Mouse (Mus musculus) liver, postnatal 0 days (tissue): ENCODE results near the gene Chn2. TPM values are rescaled to one million over a fixed set of nuclear protein-coding genes. Genes with fewer than 3 reads are reported as not detected.

Source experiments
- ATAC-seq: fragments of 200-750 bp; cut with Nextera tagmentation; 2 replicates; pipeline ENCODE4 v1.8.0; 2017; ENCODE audit warnings: mild to moderate bottlenecking, moderate library complexity
- DNase-seq: peaks from one replicate; pipeline ENCODE4 v3.0.0-alpha.2; 2016
- H3K27ac ChIP-seq: fragments of 300-500 bp; sonication (generic); 2 replicates; pipeline ENCODE4 v1.5.1; 2014; ENCODE audit warnings: antibody characterized with exemption, moderate library complexity, mild to moderate bottlenecking, low read depth
- H3K27me3 ChIP-seq: fragments of 300-500 bp; sonication (generic); 2 replicates; pipeline ENCODE4 v1.6.1; 2014; ENCODE audit warnings: low read length, control low read depth, mixed read lengths; ENCODE audit not compliant: insufficient read depth
- H3K36me3 ChIP-seq: fragments of 300-500 bp; sonication (generic); replicated peaks from 2 replicates; pipeline ENCODE4 v1.6.1; 2014; ENCODE audit warnings: mild to moderate bottlenecking, control low read depth, low read length, moderate library complexity, mixed read lengths; ENCODE audit not compliant: insufficient read depth
- H3K4me1 ChIP-seq: fragments of 300-500 bp; sonication (generic); 2 replicates; pipeline ENCODE4 v1.6.1; 2014; ENCODE audit warnings: antibody characterized with exemption, mild to moderate bottlenecking, control low read depth; ENCODE audit not compliant: insufficient read depth
- H3K4me2 ChIP-seq: fragments of 300-500 bp; sonication (generic); 2 replicates; pipeline ENCODE4 v1.6.1; 2014; ENCODE audit warnings: low read depth, mild to moderate bottlenecking, low read length, moderate library complexity, mixed read lengths
- H3K4me3 ChIP-seq: fragments of 300-500 bp; sonication (generic); 2 replicates; pipeline ENCODE4 v1.5.1; 2014; ENCODE audit warnings: low read depth, low read length
- H3K9ac ChIP-seq: fragments of 300-500 bp; sonication (generic); replicated peaks from 2 replicates; pipeline ENCODE4 v1.6.1; 2014; ENCODE audit warnings: mild to moderate bottlenecking, moderate library complexity
- H3K9me3 ChIP-seq: fragments of 300-500 bp; sonication (generic); 2 replicates; pipeline ENCODE4 v1.6.1; 2016; ENCODE audit warnings: mild to moderate bottlenecking, control low read depth, low read length, mixed read lengths
- CTCF ChIP-seq: sonication (generic); IDR thresholded peaks from 2 replicates; pipeline ENCODE4 v1.5.1; 2016; ENCODE audit warnings: antibody characterized with exemption, low read depth
- EP300 ChIP-seq: IDR thresholded peaks from 2 replicates; pipeline ENCODE4 v1.6.1; 2016; ENCODE audit warnings: antibody characterized with exemption, low read depth, mild to moderate bottlenecking
- WGBS: fragments of 180-500 bp; shearing (Covaris S2); extraction: QIAGEN DNeasy Blood & Tissue Kit; methylation state at CpG from one replicate; pipeline ENCODE4 v1.1.7; 2014; ENCODE audit not compliant: insufficient replicate concordance; 5-methylcytosine and 5-hydroxymethylcytosine counted together
- polyA plus RNA-seq: library from polyadenylated mRNA; unstranded; fragments of >200 nt; fragmentation: Nextera tagmentation; extraction: Ambion mirVana; gene quantifications from 2 replicates; pipeline ENCODE4 v1.2.1, GENCODE M21; 2015

The Chn2 gene
- polyA plus RNA-seq, 1 experiment from 2014 or later = 10.8 TPM

DNA sequence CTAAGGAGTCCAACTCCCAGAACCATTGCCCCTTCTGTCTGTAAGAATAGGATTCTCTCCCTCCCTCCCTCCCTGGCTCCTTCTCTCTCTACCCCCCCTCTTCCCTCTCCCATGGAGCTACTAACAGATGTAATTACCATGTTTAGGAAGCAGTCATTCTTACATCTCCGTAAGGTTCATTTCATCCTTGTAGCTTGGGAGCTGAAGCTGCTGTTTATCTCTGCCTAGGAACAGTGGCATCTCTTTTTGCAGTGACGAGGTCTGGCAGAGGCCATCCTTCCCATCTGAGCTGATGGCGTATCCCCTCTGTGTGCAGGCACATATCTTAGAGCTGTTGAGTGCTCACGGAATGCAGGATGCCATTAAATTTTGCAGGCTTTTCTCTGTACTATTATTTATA lies 35.1 kb downstream of the Chn2 start:
- Histone ChIP-seq H3K4me3 (no peak overlapping the region), H3K36me3 (no peaks in the 10 kb centered on the region), H3K4me2 (no peak overlapping the region), H3K9ac (no peak overlapping the region), H3K4me1 (peaks cover 12% of the 10 kb centered on the region), H3K27ac (no peak overlapping the region), H3K27me3 (no peaks in the 10 kb centered on the region), H3K9me3 (no peaks in the 10 kb centered on the region)
- TF ChIP-seq CTCF = no peak
- no peak for TF ChIP-seq EP300
- no peak for DNase-seq
- WGBS = 78% methylated on average over 4 of the region's 4 CpGs
- no peak for ATAC-seq

DNA sequence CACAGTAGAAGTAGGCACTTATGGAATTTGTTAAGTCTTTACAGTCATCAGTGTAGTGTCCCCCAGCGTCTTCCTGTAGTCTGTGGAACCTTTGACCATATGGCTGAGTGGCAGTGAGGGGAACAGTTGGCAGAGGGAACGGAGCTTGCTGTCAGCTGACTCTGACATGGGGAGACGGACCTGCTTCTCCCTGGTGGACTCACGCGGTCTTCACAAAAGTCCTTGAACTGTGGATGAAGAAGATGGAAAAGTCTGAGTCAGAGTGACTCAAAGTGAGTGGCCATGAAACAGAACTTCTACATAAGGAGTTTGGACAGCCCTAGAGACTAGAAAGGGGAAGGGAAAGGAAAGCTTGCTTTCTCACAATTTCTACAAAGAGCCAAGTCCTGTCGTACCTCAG lies 36.1 kb downstream of the Chn2 start:
- H3K4me1 ChIP-seq = peaks cover 5% of the 10 kb centered on the region; the same call in 1 of the 2 replicates
- TF ChIP-seq CTCF (no peak), EP300 (no peak)
- 73% methylated on average over 6 of the region's 6 CpGs for WGBS
- no peak overlapping the region for H3K9ac ChIP-seq
- DNase-seq (no peak), ATAC-seq (no peak)
- H3K27me3 ChIP-seq = no peaks in the 10 kb centered on the region
- no peaks in the 10 kb centered on the region for H3K9me3 ChIP-seq
- H3K27ac ChIP-seq = no peak overlapping the region
- no peak overlapping the region for H3K4me3 ChIP-seq
- H3K36me3 ChIP-seq = no peaks in the 10 kb centered on the region
- no peak overlapping the region for H3K4me2 ChIP-seq

DNA sequence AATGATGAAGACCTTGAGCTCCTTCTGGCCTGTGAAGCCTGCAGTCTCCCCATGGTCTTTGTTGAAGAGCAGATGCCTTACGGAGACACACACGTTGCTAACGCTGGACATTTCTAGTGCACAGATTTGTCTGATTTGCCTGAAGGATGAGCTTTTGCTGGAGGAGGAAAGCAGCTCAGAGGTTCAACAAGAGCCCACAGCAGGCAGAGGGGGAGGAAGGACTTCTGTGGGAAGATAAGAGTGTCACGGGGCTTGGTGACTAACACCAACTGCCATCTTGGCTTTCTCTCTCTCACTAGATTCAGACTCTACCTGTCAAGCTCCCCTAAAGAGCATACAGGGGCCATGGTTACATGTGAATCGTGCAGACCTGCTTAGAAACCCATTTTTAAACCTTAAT lies 37.3 kb downstream of the Chn2 start:
- no peaks in the 10 kb centered on the region for H3K36me3 ChIP-seq

DNA sequence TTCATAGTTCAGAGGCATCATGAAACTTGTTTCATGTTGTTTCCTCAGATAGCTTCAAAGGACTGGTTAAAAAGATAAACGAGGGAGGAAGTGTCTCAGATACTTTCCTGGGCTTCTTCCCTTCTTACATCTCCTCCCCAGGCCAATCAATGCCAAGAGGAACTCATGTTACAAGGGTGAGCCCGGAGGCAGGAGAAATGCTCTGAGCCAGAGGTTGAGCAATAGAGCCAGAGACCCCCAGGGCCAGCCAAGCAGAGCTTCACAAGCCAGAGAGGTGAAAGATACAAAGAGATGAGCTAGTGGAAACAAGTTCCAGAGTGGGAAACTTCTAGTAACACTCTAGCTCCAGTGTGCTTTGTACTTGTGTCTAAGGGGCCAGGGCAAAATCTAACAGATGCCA lies 38.9 kb downstream of the Chn2 start:
- Histone ChIP-seq H3K4me2 (no peak overlapping the region), H3K9me3 (no peaks in the 10 kb centered on the region), H3K9ac (no peak overlapping the region), H3K4me1 (peaks cover 7% of the 10 kb centered on the region), H3K27me3 (no peaks in the 10 kb centered on the region), H3K36me3 (no peaks in the 10 kb centered on the region), H3K27ac (no peak overlapping the region), H3K4me3 (no peak overlapping the region)
- ATAC-seq = no peak
- WGBS = 20% methylated on average over 2 of the region's 2 CpGs
- no peak for DNase-seq
- TF ChIP-seq CTCF (no peak), EP300 (no peak)

More for the DNA sequence above, 37.3 kb downstream of the Chn2 start:
- H3K9me3 ChIP-seq = no peaks in the 10 kb centered on the region
- no peak overlapping the region for H3K9ac ChIP-seq
- H3K27me3 ChIP-seq = no peaks in the 10 kb centered on the region
- H3K4me1 ChIP-seq = no peaks in the 10 kb centered on the region
- H3K4me3 ChIP-seq = no peak overlapping the region
- H3K27ac ChIP-seq = no peak overlapping the region
- DNase-seq = no peak
- 57% methylated on average over 5 of the region's 5 CpGs for WGBS
- no peak for ATAC-seq
- no peak for TF ChIP-seq CTCF
- no peak overlapping the region for H3K4me2 ChIP-seq

DNA sequence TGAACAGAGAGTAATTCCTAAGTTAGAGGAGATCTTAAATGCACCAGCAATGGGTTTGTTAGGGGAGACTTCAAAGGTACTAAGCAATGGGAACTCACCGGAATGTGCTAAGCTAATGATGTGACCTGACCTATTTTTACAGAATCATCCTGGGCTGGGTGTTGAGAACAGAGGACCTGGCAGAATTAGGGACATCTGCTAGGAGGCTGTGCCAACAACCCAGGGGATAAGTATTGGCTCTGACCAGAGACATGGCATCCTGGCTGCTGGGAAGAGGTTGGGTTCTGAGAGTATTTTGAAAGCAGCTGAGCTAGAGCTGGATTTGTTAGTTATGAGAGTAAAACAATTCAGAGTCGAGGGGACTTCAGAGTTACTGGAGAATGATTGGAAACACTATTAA lies 40.5 kb downstream of the Chn2 start:
- WGBS = 81% methylated on average over 2 of the region's 2 CpGs
- Histone ChIP-seq H3K4me3 (no peak overlapping the region), H3K36me3 (no peaks in the 10 kb centered on the region), H3K4me2 (no peak overlapping the region), H3K9me3 (no peaks in the 10 kb centered on the region), H3K27ac (no peak overlapping the region), H3K27me3 (no peaks in the 10 kb centered on the region), H3K4me1 (peaks cover 7% of the 10 kb centered on the region), H3K9ac (no peak overlapping the region)
- DNase-seq (no peak), ATAC-seq (no peak)
- TF ChIP-seq EP300 (no peak), CTCF (no peak)

DNA sequence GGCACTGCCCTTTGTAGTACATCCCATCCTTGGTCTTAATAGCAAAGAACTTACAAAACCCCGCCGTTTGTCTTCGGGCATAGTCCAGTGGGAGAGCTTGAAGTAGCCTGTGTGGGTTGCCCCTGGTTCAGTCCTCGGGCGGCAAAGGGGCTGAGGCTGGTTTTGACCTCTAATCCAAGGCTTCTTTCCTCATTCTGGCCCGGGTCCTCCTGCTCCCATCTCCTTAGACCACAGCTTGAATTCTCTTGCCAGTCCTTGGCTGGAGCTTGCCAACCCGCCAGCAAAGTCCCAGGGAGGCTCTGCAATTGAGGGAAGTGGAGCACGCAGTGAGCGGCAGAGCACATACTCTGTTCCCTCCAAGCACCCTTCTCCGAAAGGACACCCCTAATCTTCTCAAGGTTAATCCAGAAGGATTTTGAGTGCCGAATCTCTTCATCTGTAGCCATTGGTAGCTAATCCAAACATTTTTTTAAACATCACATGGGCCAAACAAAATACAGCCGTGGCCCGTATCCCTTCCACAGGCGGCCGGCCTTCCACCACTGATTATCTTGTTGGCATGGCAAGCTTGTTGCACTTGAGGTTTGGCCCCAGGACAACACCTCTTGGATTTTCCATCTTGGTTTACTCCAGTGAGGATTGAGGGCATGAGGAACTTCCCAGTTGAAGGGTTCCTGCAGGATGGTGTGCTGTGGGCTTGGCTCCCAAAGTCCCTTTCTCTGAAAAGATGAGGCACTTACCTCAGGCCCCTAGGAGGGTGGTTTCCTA lies 41.3 kb downstream of the Chn2 start:
- ATAC-seq = no peak
- H3K27me3 ChIP-seq = no peaks in the 10 kb centered on the region
- WGBS = 83% methylated on average over 15 of the region's 15 CpGs
- H3K4me2 ChIP-seq = no peak overlapping the region
- no peak overlapping the region for H3K4me3 ChIP-seq
- H3K36me3 ChIP-seq = no peaks in the 10 kb centered on the region
- no peak for DNase-seq
- H3K9ac ChIP-seq = no peak overlapping the region
- H3K9me3 ChIP-seq = no peaks in the 10 kb centered on the region
- no peak overlapping the region for H3K27ac ChIP-seq
- TF ChIP-seq CTCF (no peak), EP300 (no peak)
- peaks cover 7% of the 10 kb centered on the region for H3K4me1 ChIP-seq
